Mouse (Mus musculus): ENCODE data around the gene Htr2a.

DNA sequence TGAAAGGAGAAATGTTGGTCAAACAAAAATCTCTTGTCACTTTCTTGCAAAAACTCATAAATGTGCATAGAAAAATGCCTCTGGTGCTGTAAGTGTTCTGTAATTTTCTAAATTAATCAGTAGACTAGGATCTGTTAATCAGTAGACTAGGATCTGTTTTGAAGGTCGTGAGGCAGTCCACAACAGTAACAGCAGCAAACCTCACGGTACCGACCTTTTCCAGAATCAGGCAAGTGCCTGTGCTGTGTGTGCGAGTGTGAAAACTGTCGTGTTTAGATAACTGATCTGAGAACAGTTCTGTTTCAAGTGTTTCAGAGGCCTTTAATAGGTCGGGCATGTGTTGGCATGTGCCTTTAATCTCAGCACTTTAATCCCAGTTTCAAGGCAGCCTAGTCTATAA, 94.8 kb downstream of the Htr2a start:
- TF ChIP-seq CTCF (IDR thresholded peaks at IDR 0.05; ENCODE audit: extremely low read depth, insufficient read depth, low read length) (no peak), POLR2A (IDR thresholded peaks at IDR 0.05; ENCODE audit: extremely low read depth, insufficient read depth, low read length) (no peak)
